Mouse (Mus musculus): ENCODE measurements around the gene Gm20662.

Gene Gm20662

GRCm38 (mm10) chr9:107996049-107996448, at the start of gene Gm20662:
TSS of gene Gm20662 (plus strand) at chr9:107996349.
- DNase-seq (ENCODE audit: extremely low read depth, insufficient read length, low spot score), result no peak

GRCm38 (mm10) chr9:107947241-107948194, 48.6 kb upstream of the Gm20662 start:
- peak; percentile 89 for DNase-seq (ENCODE audit: extremely low read depth, insufficient read length, low spot score)

GRCm38 (mm10) chr9:107949184-107949921, 46.8 kb upstream of the Gm20662 start:
- DNase-seq (ENCODE audit: extremely low read depth, insufficient read length, low spot score), result no peak

- no peak for DNase-seq (ENCODE audit: extremely low read depth, insufficient read length, low spot score)
Measured at GRCm38 (mm10) chr9:107949922-107950235, 46.3 kb upstream of the Gm20662 start, which contains the start of gene Traip. TSS of gene Traip (plus strand) at chr9:107950136.

- DNase-seq (ENCODE audit: extremely low read depth, insufficient read length, low spot score), result peak; percentile 81
Measured at GRCm38 (mm10) chr9:107950460-107951355, 45.4 kb upstream of the Gm20662 start.

- no peak for DNase-seq (ENCODE audit: extremely low read depth, insufficient read length, low spot score)
Measured at GRCm38 (mm10) chr9:107955613-107956289, 40.4 kb upstream of the Gm20662 start.

- no peak for DNase-seq (ENCODE audit: extremely low read depth, insufficient read length, low spot score)
Measured at GRCm38 (mm10) chr9:107957141-107957540, 39.0 kb upstream of the Gm20662 start.

- no peak for DNase-seq (ENCODE audit: extremely low read depth, insufficient read length, low spot score)
Measured at GRCm38 (mm10) chr9:107959896-107960295, 36.3 kb upstream of the Gm20662 start.

- DNase-seq (ENCODE audit: extremely low read depth, insufficient read length, low spot score), result no peak
Measured at GRCm38 (mm10) chr9:107960928-107961327, 35.2 kb upstream of the Gm20662 start.

- no peak for DNase-seq (ENCODE audit: extremely low read depth, insufficient read length, low spot score)
Measured at GRCm38 (mm10) chr9:107961351-107961762, 34.8 kb upstream of the Gm20662 start.

- DNase-seq (ENCODE audit: extremely low read depth, insufficient read length, low spot score), result no peak
Measured at GRCm38 (mm10) chr9:107961881-107962280, 34.3 kb upstream of the Gm20662 start.

GRCm38 (mm10) chr9:107962916-107963315, 33.2 kb upstream of the Gm20662 start:
- no peak for DNase-seq (ENCODE audit: extremely low read depth, insufficient read length, low spot score)

- DNase-seq (ENCODE audit: extremely low read depth, insufficient read length, low spot score), result peak; percentile 33
Measured at GRCm38 (mm10) chr9:107963700-107964099, 32.4 kb upstream of the Gm20662 start.

- DNase-seq (ENCODE audit: extremely low read depth, insufficient read length, low spot score), result no peak
Measured at GRCm38 (mm10) chr9:107964681-107965080, 31.5 kb upstream of the Gm20662 start.

- no peak for DNase-seq (ENCODE audit: extremely low read depth, insufficient read length, low spot score)
Measured at GRCm38 (mm10) chr9:107966676-107967075, 29.5 kb upstream of the Gm20662 start.

GRCm38 (mm10) chr9:107967437-107967836, 28.7 kb upstream of the Gm20662 start:
- no peak for DNase-seq (ENCODE audit: extremely low read depth, insufficient read length, low spot score)

- DNase-seq (ENCODE audit: extremely low read depth, insufficient read length, low spot score), result no peak
Measured at GRCm38 (mm10) chr9:107968531-107968930, 27.6 kb upstream of the Gm20662 start.

GRCm38 (mm10) chr9:107970311-107970710, 25.8 kb upstream of the Gm20662 start:
- no peak for DNase-seq (ENCODE audit: extremely low read depth, insufficient read length, low spot score)

GRCm38 (mm10) chr9:107971690-107972541, 24.2 kb upstream of the Gm20662 start:
- DNase-seq (ENCODE audit: extremely low read depth, insufficient read length, low spot score), result no peak

All from 3134 (cell line).